Mouse (Mus musculus) limb, embryonic 10.5 days (tissue): Measurements from ENCODE around the gene Pex3. TPM values are rescaled to one million over a fixed set of nuclear protein-coding genes. Genes with fewer than 3 reads are reported as not detected.

Experiments
- DNase-seq: peaks from one replicate; pipeline ENCODE4 v3.0.0-alpha.2; 2017; ENCODE audit warnings: low spot score
- H3K27ac ChIP-seq: fragments of 300-500 bp; sonication (generic); 2 replicates; pipeline ENCODE4 v1.5.1; 2016; ENCODE audit warnings: mild to moderate bottlenecking
- H3K27me3 ChIP-seq: fragments of 300-500 bp; sonication (generic); 2 replicates; pipeline ENCODE4 v1.6.1; 2016; ENCODE audit warnings: low read depth, mild to moderate bottlenecking; ENCODE audit not compliant: poor library complexity, severe bottlenecking
- H3K36me3 ChIP-seq: fragments of 300-500 bp; sonication (generic); 2 replicates; pipeline ENCODE4 v1.6.1; 2016; ENCODE audit warnings: mild to moderate bottlenecking, moderate library complexity
- H3K4me1 ChIP-seq: fragments of 300-500 bp; sonication (generic); 2 replicates; pipeline ENCODE4 v1.6.1; 2016
- H3K4me3 ChIP-seq: fragments of 300-500 bp; sonication (generic); 2 replicates; pipeline ENCODE4 v1.5.1; 2016; ENCODE audit warnings: mild to moderate bottlenecking, moderate library complexity
- H3K9me3 ChIP-seq: fragments of 300-500 bp; sonication (generic); replicated peaks from 2 replicates; pipeline ENCODE4 v1.6.1; 2016; ENCODE audit warnings: mild to moderate bottlenecking
- WGBS: fragments of 180-500 bp; shearing (Covaris S2); methylation state at CpG from one replicate; pipeline ENCODE4 v1.1.7; 2016; 5-methylcytosine and 5-hydroxymethylcytosine counted together
- polyA plus RNA-seq: library from polyadenylated mRNA; unstranded; fragments of >200 nt; fragmentation: Nextera tagmentation; extraction: Ambion mirVana; gene quantifications from 2 replicates; pipeline ENCODE4 v1.2.1, GENCODE M21; 2016

The Pex3 gene
- polyA plus RNA-seq: 16.5 and 18.7 TPM in 2 replicates

DNA sequence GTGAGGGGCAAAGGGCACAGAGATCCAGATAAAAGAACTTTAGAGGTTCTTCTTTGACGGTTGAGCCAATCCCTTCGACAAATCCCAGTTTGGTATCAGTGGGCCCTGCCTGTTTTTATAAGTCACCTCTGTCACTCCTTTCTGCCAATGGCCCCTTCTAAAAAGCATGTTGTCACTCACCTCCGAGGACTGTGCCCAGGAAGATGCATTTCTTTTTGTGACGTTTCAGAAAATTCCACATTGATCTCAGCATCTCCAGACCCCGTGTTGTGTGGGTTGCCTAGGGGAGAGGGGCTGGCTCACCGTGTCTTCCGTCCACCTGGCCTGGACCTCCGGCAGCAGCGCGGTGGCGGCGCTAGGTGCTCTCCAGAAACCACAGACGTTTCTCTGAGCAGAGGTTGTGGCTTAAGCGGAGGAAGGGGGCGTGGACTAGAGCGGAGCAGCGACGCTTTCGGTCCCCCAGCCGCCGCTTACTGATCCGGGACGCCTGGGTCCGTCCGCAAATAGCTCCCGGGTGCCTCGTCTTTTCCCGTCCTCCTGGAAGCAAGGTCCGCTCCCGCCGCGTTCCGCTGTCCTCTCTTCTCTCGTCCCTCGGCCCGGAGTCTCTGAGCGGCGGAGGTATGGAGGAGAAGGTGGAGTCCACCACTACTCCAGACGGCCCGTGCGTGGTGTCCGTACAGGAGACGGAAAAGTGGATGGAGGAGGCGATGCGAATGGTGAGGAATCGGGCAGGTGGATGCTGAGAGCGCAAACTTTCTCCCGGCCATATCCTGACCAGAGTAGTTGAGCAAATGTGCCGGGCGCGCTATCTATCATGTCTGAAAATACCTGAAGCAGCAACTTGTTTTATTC is at the start of gene Pex3, which contains the start of gene Adat2:
Gene Pex3 (minus strand): TSS at position 497 of the 852 bp plus-strand sequence.
Gene Adat2 (plus strand): TSS at position 249 of the 852 bp plus-strand sequence.
- peak within 1 kb of the TSS; percentile 87 for H3K27ac ChIP-seq
- DNase-seq: peak; percentile 93
- H3K4me3 ChIP-seq: peak within 1 kb of the TSS; percentile 78
- H3K4me1 ChIP-seq: peaks cover 11% of the 10 kb centered on the region
- H3K27me3 ChIP-seq: no peaks in the 10 kb centered on the region
- H3K9me3 ChIP-seq: no peaks in the 10 kb centered on the region
- WGBS: under 1% methylated on average over 51 of the region's 51 CpGs
- H3K36me3 ChIP-seq: 0 out of 2 replicates have a peak, but pooled peaks cover 4% of the 10 kb centered on the region

DNA sequence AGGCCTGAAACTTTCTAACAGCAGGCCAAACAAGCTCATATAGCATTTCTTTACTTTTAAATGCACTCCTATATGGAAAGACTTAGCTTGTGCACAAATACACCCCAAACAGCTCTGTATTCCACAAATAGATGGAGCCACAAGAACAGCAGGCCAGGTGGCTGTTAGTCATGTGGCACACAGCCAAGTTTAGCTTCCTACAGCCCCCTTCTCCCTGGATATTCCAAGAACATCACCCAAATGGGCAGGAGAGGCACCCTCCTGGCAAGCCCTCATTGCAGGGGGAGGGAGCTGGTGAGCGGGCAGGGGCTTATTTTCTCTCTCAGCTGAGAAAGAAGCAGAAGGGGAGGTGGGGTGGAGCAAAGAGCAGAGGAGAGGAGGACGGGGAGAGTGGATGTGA is 48.0 kb upstream of the Pex3 start:
- no peaks in the 10 kb centered on the region for H3K9me3 ChIP-seq
- H3K27ac ChIP-seq: no peak overlapping the region
- no peak overlapping the region for H3K4me3 ChIP-seq
- no peaks in the 10 kb centered on the region for H3K27me3 ChIP-seq
- no peaks in the 10 kb centered on the region for H3K36me3 ChIP-seq
- WGBS: 68% methylated on average over 2 of the region's 2 CpGs
- no peak for DNase-seq
- no peaks in the 10 kb centered on the region for H3K4me1 ChIP-seq

GRCm38 (mm10) chr10:13597491-13597890 is 44.5 kb upstream of the Pex3 start:
- Histone ChIP-seq H3K36me3 (no peaks in the 10 kb centered on the region), H3K27ac (no peak overlapping the region), H3K4me3 (no peak overlapping the region), H3K27me3 (no peaks in the 10 kb centered on the region), H3K9me3 (no peaks in the 10 kb centered on the region), H3K4me1 (no peaks in the 10 kb centered on the region)
- DNase-seq: no peak
- WGBS: 79% methylated on average over 8 of the region's 8 CpGs

DNA sequence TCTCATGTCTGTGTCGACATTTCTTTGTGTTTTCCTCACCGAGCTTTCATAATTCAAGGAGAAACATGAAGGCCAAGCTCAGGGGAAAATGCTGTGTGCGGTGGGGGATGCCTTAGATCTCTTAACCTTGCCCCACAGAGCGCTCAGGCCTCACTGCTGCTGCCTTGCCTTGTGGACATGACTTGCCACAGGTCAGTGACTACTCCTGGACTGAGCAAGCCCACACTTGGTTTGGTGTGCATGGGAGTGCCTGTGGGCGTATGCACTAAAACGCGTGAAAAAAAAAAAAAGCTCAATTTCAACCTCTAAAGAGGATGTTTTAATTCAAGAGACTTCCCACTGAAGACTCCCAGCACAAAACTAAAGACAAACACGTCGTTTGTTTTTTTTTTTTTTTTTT is 43.9 kb upstream of the Pex3 start:
- Histone ChIP-seq H3K4me1 (no peaks in the 10 kb centered on the region), H3K27me3 (no peaks in the 10 kb centered on the region), H3K27ac (no peak overlapping the region), H3K36me3 (no peaks in the 10 kb centered on the region), H3K9me3 (no peaks in the 10 kb centered on the region), H3K4me3 (no peak overlapping the region)
- 87% methylated on average over 9 of the region's 9 CpGs for WGBS
- no peak for DNase-seq

DNA sequence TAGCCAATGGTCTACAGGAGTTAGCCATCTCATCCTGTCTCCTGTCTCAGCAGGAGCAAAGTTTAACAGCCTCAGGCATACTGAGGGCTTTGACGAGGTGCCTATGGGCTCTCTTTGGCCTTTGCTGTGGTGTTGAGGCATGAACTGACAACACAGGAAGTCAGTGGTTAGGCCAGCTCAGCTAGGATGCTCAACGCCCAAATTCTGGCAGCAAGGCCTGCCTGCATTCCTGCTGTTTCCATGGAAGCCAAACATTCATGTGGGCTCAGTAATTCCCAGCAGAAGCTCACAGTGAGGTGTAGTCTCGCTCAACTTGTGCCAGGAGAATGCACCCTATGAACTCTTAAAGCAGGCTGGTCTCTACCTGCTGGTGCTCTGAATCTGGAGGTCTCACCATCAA is 43.1 kb upstream of the Pex3 start:
- DNase-seq: no peak
- no peaks in the 10 kb centered on the region for H3K36me3 ChIP-seq
- 57% methylated on average over 3 of the region's 3 CpGs for WGBS
- H3K27ac ChIP-seq: no peak overlapping the region
- H3K4me3 ChIP-seq: no peak overlapping the region
- no peaks in the 10 kb centered on the region for H3K4me1 ChIP-seq
- H3K27me3 ChIP-seq: no peaks in the 10 kb centered on the region
- H3K9me3 ChIP-seq: no peaks in the 10 kb centered on the region

- 89% methylated on average over 3 of the region's 3 CpGs for WGBS
- no peaks in the 10 kb centered on the region for H3K9me3 ChIP-seq
- no peaks in the 10 kb centered on the region for H3K4me1 ChIP-seq
- H3K27me3 ChIP-seq: no peaks in the 10 kb centered on the region
- no peak for DNase-seq
- H3K36me3 ChIP-seq: no peaks in the 10 kb centered on the region
- H3K4me3 ChIP-seq: no peak overlapping the region
- H3K27ac ChIP-seq: no peak overlapping the region
Observed at GRCm38 (mm10) chr10:13593529-13593928, 40.6 kb upstream of the Pex3 start.

GRCm38 (mm10) chr10:13592196-13592595 is 39.3 kb upstream of the Pex3 start:
- Histone ChIP-seq H3K9me3 (no peaks in the 10 kb centered on the region), H3K4me1 (no peaks in the 10 kb centered on the region), H3K27ac (no peak overlapping the region), H3K27me3 (no peaks in the 10 kb centered on the region), H3K36me3 (no peaks in the 10 kb centered on the region), H3K4me3 (no peak overlapping the region)
- 95% methylated on average over 10 of the region's 10 CpGs for WGBS
- DNase-seq: no peak

- Histone ChIP-seq H3K27me3 (no peaks in the 10 kb centered on the region), H3K4me3 (no peak overlapping the region), H3K36me3 (no peaks in the 10 kb centered on the region), H3K27ac (no peak overlapping the region), H3K9me3 (no peaks in the 10 kb centered on the region), H3K4me1 (no peaks in the 10 kb centered on the region)
- no peak for DNase-seq
- 62% methylated on average over 2 of the region's 2 CpGs for WGBS
Observed at GRCm38 (mm10) chr10:13587914-13588313, 35.0 kb upstream of the Pex3 start.

GRCm38 (mm10) chr10:13577123-13577522 is 24.2 kb upstream of the Pex3 start:
- no peak overlapping the region for H3K4me3 ChIP-seq
- H3K9me3 ChIP-seq: no peaks in the 10 kb centered on the region
- peak; percentile 3 for DNase-seq
- no peaks in the 10 kb centered on the region for H3K36me3 ChIP-seq
- no peaks in the 10 kb centered on the region for H3K4me1 ChIP-seq
- H3K27me3 ChIP-seq: no peaks in the 10 kb centered on the region
- H3K27ac ChIP-seq: no peak overlapping the region
- WGBS: 88% methylated on average over 7 of the region's 7 CpGs

GRCm38 (mm10) chr10:13572410-13572809 is 19.5 kb upstream of the Pex3 start:
- Histone ChIP-seq H3K27me3 (no peaks in the 10 kb centered on the region), H3K9me3 (no peaks in the 10 kb centered on the region), H3K4me3 (no peak overlapping the region), H3K36me3 (no peaks in the 10 kb centered on the region), H3K27ac (no peak overlapping the region), H3K4me1 (no peaks in the 10 kb centered on the region; the same call in 1 of the 2 replicates)
- DNase-seq: no peak
- 82% methylated on average over 6 of the region's 6 CpGs for WGBS

- Histone ChIP-seq H3K9me3 (no peaks in the 10 kb centered on the region), H3K27ac (no peak overlapping the region), H3K36me3 (no peaks in the 10 kb centered on the region), H3K4me1 (no peaks in the 10 kb centered on the region; the same call in 1 of the 2 replicates), H3K27me3 (no peaks in the 10 kb centered on the region), H3K4me3 (no peak overlapping the region)
- 63% methylated on average over 10 of the region's 10 CpGs for WGBS
- DNase-seq: no peak
Observed at GRCm38 (mm10) chr10:13572003-13572402, 19.1 kb upstream of the Pex3 start.

DNA sequence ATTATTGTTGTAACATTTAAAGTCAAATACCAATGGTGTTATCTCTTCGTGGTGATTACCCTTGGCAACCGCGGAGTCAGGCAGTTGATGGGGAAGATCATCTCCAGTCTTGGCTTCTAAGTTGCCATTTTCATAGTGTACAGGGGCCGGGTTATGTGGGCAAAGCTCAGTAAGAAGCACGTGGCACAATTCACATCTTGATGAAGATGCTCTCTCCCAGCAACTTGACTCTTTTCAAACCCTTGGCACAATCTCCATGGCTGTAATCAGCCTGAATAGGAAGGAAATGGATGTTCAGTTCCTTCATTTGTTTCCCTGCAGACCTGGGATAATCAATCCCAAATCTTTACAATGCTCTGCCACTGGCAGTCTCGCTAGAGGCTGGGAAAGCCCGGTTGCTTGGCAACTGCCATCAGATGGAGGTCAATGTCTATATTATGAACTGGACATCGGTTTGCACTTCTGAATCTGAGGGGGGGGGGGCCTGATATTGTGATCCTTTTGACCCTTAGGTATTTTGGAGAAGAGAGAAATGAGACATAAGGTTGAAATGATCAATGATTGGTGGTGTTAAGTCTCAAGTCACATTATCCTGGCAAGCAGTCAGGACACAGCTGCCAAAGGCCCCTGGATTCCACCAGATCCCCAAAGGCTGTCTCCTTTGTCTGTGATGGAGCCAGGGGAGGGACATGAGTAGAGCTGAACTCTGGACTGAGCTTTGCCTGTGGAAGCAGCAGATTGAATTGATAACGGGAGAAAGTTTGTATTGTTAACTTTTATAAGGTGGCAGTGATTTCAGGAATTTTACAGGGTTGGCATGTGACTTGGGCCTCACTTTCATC is 18.0 kb upstream of the Pex3 start:
- 80% methylated on average over 9 of the region's 9 CpGs for WGBS
- Histone ChIP-seq H3K4me1 (no peaks in the 10 kb centered on the region; the same call in 1 of the 2 replicates), H3K36me3 (no peaks in the 10 kb centered on the region), H3K9me3 (no peaks in the 10 kb centered on the region), H3K27me3 (no peaks in the 10 kb centered on the region; the same call in 1 of the 2 replicates), H3K4me3 (no peak overlapping the region), H3K27ac (no peak overlapping the region)
- DNase-seq: no peak

GRCm38 (mm10) chr10:13569818-13570217 is 16.9 kb upstream of the Pex3 start:
- Histone ChIP-seq H3K9me3 (no peaks in the 10 kb centered on the region), H3K4me1 (peaks cover 3% of the 10 kb centered on the region; the same call in 1 of the 2 replicates), H3K36me3 (no peaks in the 10 kb centered on the region), H3K27me3 (no peaks in the 10 kb centered on the region; the same call in 1 of the 2 replicates), H3K4me3 (no peak overlapping the region), H3K27ac (no peak overlapping the region)
- WGBS: 58% methylated on average over 7 of the region's 7 CpGs
- no peak for DNase-seq
